Comparison of ENCODE assay signal across 9 mouse cellular contexts in genomic region chr2:153778638-153779362, GRCm38 (mm10). TPM values are rescaled to one million over a fixed set of nuclear protein-coding genes. Genes with fewer than 3 reads are reported as not detected.
DNase-seq lines count a peak whose midpoint lies in the region; ATAC-seq and TF ChIP-seq lines count a peak whose summit lies in the region.
"Had no signal": no experiment of that assay in that cellular context is flagged by ENCODE, and none has a peak within 500 bp of the region (broad histone marks: within the 10 kb centered on the region; RNA-seq: fewer than 3 reads in every experiment).

No protein-coding gene starts in this region.

- peak; percentile 90 for ATAC-seq in forebrain, embryonic 11.5 days (replicated peaks; ENCODE audit: low FRiP score)
- peak; percentile 86 for ATAC-seq in heart, embryonic 16.5 days (replicated peaks; ENCODE audit: extremely low read depth, insufficient read depth, low FRiP score)
- peak; percentile 84 for ATAC-seq in liver, embryonic 15.5 days (ENCODE audit: insufficient read depth)
- peak; percentile 69; the same call in 1 of the 2 replicates for ATAC-seq in neural tube, embryonic 11.5 days (ENCODE audit: insufficient read depth, low FRiP score, low TSS enrichment)
- ATAC-seq in stomach, embryonic 16.5 days (ENCODE audit: insufficient read depth, low FRiP score): peak; percentile 92

- no peaks in the 10 kb centered on the region for H3K36me3 ChIP-seq in forebrain, embryonic 11.5 days (ENCODE audit: control insufficient read depth, insufficient read depth, low read length)
- no peaks in the 10 kb centered on the region; the same call in 1 of the 2 replicates for H3K36me3 ChIP-seq in heart, embryonic 16.5 days (ENCODE audit: control insufficient read depth, insufficient read depth)
- H3K36me3 ChIP-seq in liver, embryonic 15.5 days (replicated peaks): 0 out of 2 replicates have a peak, but pooled peaks cover under 1% of the 10 kb centered on the region
- H3K36me3 ChIP-seq in neural tube, embryonic 11.5 days (ENCODE audit: control insufficient read depth, insufficient read depth, low read length): no peaks in the 10 kb centered on the region
- H3K36me3 ChIP-seq in stomach, embryonic 16.5 days (ENCODE audit: control insufficient read depth, insufficient read depth, low read length): no peaks in the 10 kb centered on the region; the same call in 1 of the 2 replicates

- H3K9ac ChIP-seq in forebrain, embryonic 11.5 days (ENCODE audit: low read length): peak overlapping the region; percentile 23; the same call in 1 of the 2 replicates
- peak overlapping the region; percentile 64 for H3K9ac ChIP-seq in heart, embryonic 16.5 days (ENCODE audit: low read length)
- peak overlapping the region; percentile 44 for H3K9ac ChIP-seq in liver, embryonic 15.5 days
- no peak overlapping the region for H3K9ac ChIP-seq in neural tube, embryonic 11.5 days (ENCODE audit: low read length)
- peak overlapping the region; percentile 56 for H3K9ac ChIP-seq in stomach, embryonic 16.5 days (ENCODE audit: low read length)

- TF ChIP-seq CTCF in bone marrow macrophage, adult 2 months (IDR thresholded peaks at IDR 0.05; ENCODE audit: low read depth, low read length): no peak

- 19% methylated on average over 22 of the region's 24 CpGs for WGBS in forebrain, embryonic 11.5 days
- 10% methylated on average over 24 of the region's 24 CpGs for WGBS in heart, embryonic 16.5 days
- 11% methylated on average over 24 of the region's 24 CpGs for WGBS in liver, embryonic 15.5 days (ENCODE audit: insufficient replicate concordance)
- WGBS in neural tube, embryonic 11.5 days: 17% methylated on average over 23 of the region's 24 CpGs
- WGBS in stomach, embryonic 16.5 days: 10% methylated on average over 24 of the region's 24 CpGs

- peak; percentile 67 for DNase-seq in A20 (ENCODE audit: low read depth, low spot score)
- peak; percentile 85 for DNase-seq in forebrain, embryonic 11.5 days (ENCODE audit: low spot score)
- DNase-seq in kidney, postnatal 14 days: peak; percentile 83
- DNase-seq in neural tube, embryonic 11.5 days (ENCODE audit: low spot score): peak; percentile 75

- H3K9me3 ChIP-seq in forebrain, embryonic 11.5 days (ENCODE audit: control insufficient read depth, low read length): no peaks in the 10 kb centered on the region
- no peaks in the 10 kb centered on the region for H3K9me3 ChIP-seq in heart, embryonic 16.5 days (replicated peaks; ENCODE audit: control insufficient read depth, low read length)
- H3K9me3 ChIP-seq in liver, embryonic 15.5 days (replicated peaks): no peaks in the 10 kb centered on the region
- no peaks in the 10 kb centered on the region for H3K9me3 ChIP-seq in neural tube, embryonic 11.5 days (ENCODE audit: control insufficient read depth, low read length)
- no peaks in the 10 kb centered on the region for H3K9me3 ChIP-seq in stomach, embryonic 16.5 days (replicated peaks; ENCODE audit: control insufficient read depth, low read length)

- no peak for TF ChIP-seq POLR2A in bone marrow macrophage, adult 2 months (IDR thresholded peaks at IDR 0.05; ENCODE audit: borderline replicate concordance, low read depth, low read length)

- peaks cover 5% of the 10 kb centered on the region for H3K4me1 ChIP-seq in bone marrow macrophage, adult 2 months (ENCODE audit: control insufficient read depth, insufficient read depth, low read length)
- H3K4me1 ChIP-seq in forebrain, embryonic 11.5 days (replicated peaks; ENCODE audit: control insufficient read depth, insufficient read depth, low read length): no peaks in the 10 kb centered on the region
- H3K4me1 ChIP-seq in heart, embryonic 16.5 days (ENCODE audit: control insufficient read depth, insufficient read depth, low read length): peaks cover 12% of the 10 kb centered on the region
- H3K4me1 ChIP-seq in liver, embryonic 15.5 days (replicated peaks): peaks cover 40% of the 10 kb centered on the region
- H3K4me1 ChIP-seq in neural tube, embryonic 11.5 days (ENCODE audit: control insufficient read depth, insufficient read depth, low read length): no peaks in the 10 kb centered on the region
- H3K4me1 ChIP-seq in stomach, embryonic 16.5 days (ENCODE audit: control insufficient read depth, insufficient read depth, low read length): no peaks in the 10 kb centered on the region

- 0 out of 2 replicates have a peak overlapping the region, but pooled peaks have one; percentile 0 for H3K4me3 ChIP-seq in bone marrow macrophage, adult 2 months (ENCODE audit: insufficient read depth, low read length)
- peak overlapping the region; percentile 20 for H3K4me3 ChIP-seq in forebrain, embryonic 11.5 days (ENCODE audit: low read depth, low read length)
- peak overlapping the region; percentile 52 for H3K4me3 ChIP-seq in heart, embryonic 16.5 days (ENCODE audit: low read length)
- peak overlapping the region; percentile 51 for H3K4me3 ChIP-seq in liver, embryonic 15.5 days (replicated peaks)
- peak overlapping the region; percentile 9; the same call in 1 of the 2 replicates for H3K4me3 ChIP-seq in neural tube, embryonic 11.5 days (ENCODE audit: low read depth, low read length)
- peak overlapping the region; percentile 40 for H3K4me3 ChIP-seq in stomach, embryonic 16.5 days (replicated peaks; ENCODE audit: low read length)

- peak overlapping the region; percentile 60 for H3K4me2 ChIP-seq in forebrain, embryonic 11.5 days (ENCODE audit: low read depth, low read length, severe bottlenecking)
- peak overlapping the region; percentile 90 for H3K4me2 ChIP-seq in heart, embryonic 16.5 days (ENCODE audit: low read depth, low read length)
- H3K4me2 ChIP-seq in liver, embryonic 15.5 days: peak overlapping the region; percentile 89
- H3K4me2 ChIP-seq in neural tube, embryonic 11.5 days (ENCODE audit: low read depth): peak overlapping the region; percentile 29
- H3K4me2 ChIP-seq in stomach, embryonic 16.5 days (ENCODE audit: low read depth, low read length): peak overlapping the region; percentile 64

- H3K27me3 ChIP-seq in forebrain, embryonic 11.5 days (ENCODE audit: control insufficient read depth, insufficient read depth, low read length): no peaks in the 10 kb centered on the region
- no peaks in the 10 kb centered on the region; the same call in 1 of the 2 replicates for H3K27me3 ChIP-seq in heart, embryonic 16.5 days (ENCODE audit: control insufficient read depth, insufficient read depth, low read length)
- H3K27me3 ChIP-seq in liver, embryonic 15.5 days: no peaks in the 10 kb centered on the region
- H3K27me3 ChIP-seq in neural tube, embryonic 11.5 days (ENCODE audit: control insufficient read depth, insufficient read depth, low read length): no peaks in the 10 kb centered on the region
- no peaks in the 10 kb centered on the region for H3K27me3 ChIP-seq in stomach, embryonic 16.5 days (ENCODE audit: control insufficient read depth, insufficient read depth, low read length)
- H3K27me3 ChIP-seq: CH12.LX had no signal

- H3K27ac ChIP-seq in bone marrow macrophage, adult 2 months (ENCODE audit: insufficient read depth, low read depth, low read length): no peak overlapping the region
- H3K27ac ChIP-seq in forebrain, embryonic 11.5 days (ENCODE audit: low read depth, low read length): no peak overlapping the region
- H3K27ac ChIP-seq in heart, embryonic 16.5 days (ENCODE audit: low read length): peak overlapping the region; percentile 58; the same call in 1 of the 2 replicates
- H3K27ac ChIP-seq in liver, embryonic 15.5 days (replicated peaks): peak overlapping the region; percentile 39; the same call in 1 of the 2 replicates
- no peak overlapping the region for H3K27ac ChIP-seq in neural tube, embryonic 11.5 days (ENCODE audit: low read depth, low read length)
- no peak overlapping the region for H3K27ac ChIP-seq in stomach, embryonic 16.5 days (ENCODE audit: low read length)

RNA-seq across cellular contexts. Expression of gene Efcab8, which starts 0.9 kb away (rescaled TPM):
- polyA plus RNA-seq in bone marrow macrophage, adult 2 months (2012; ENCODE audit: insufficient read depth, insufficient read length, missing spikeins): not detected in 2 replicates
- polyA plus RNA-seq in forebrain, embryonic 11.5 days (2014; fragmentation: Nextera tagmentation; extraction: Ambion mirVana): not detected in 2 replicates
- 0.14 TPM in 1 of 2 replicates, not detected in the other for polyA plus RNA-seq in heart, embryonic 16.5 days (2015; fragmentation: Nextera tagmentation; extraction: Ambion mirVana)
- polyA plus RNA-seq in liver, embryonic 15.5 days (2015; fragmentation: Nextera tagmentation; extraction: Ambion mirVana): 0.07 and 0.08 TPM in 2 replicates
- polyA plus RNA-seq in neural tube, embryonic 11.5 days (2014; fragmentation: Nextera tagmentation; extraction: Ambion mirVana): not detected in 2 replicates
- 0.23 and 0.29 TPM in 2 replicates for polyA plus RNA-seq in stomach, embryonic 16.5 days (2015; fragmentation: Nextera tagmentation; extraction: Ambion mirVana)

RNA-seq across cellular contexts. Expression of gene Mapre1, which starts 37.7 kb away (rescaled TPM):
- 93.2 and 93.8 TPM in 2 replicates for polyA plus RNA-seq in bone marrow macrophage, adult 2 months (2012; ENCODE audit: insufficient read depth, insufficient read length, missing spikeins)
- polyA plus RNA-seq in forebrain, embryonic 11.5 days (2014; fragmentation: Nextera tagmentation; extraction: Ambion mirVana): 313 and 357 TPM in 2 replicates
- polyA plus RNA-seq in heart, embryonic 16.5 days (2015; fragmentation: Nextera tagmentation; extraction: Ambion mirVana): 236 and 246 TPM in 2 replicates
- polyA plus RNA-seq in liver, embryonic 15.5 days (2015; fragmentation: Nextera tagmentation; extraction: Ambion mirVana): 99.0 and 111 TPM in 2 replicates
- 351 and 357 TPM in 2 replicates for polyA plus RNA-seq in neural tube, embryonic 11.5 days (2014; fragmentation: Nextera tagmentation; extraction: Ambion mirVana)
- 212 and 252 TPM in 2 replicates for polyA plus RNA-seq in stomach, embryonic 16.5 days (2015; fragmentation: Nextera tagmentation; extraction: Ambion mirVana)

Comparison
In these comparisons a context has a peak if more than half of its experiments do, and no peak if none do; other contexts are left out.
1. H3K27ac ChIP-seq: peak in heart, embryonic 16.5 days (single experiment) and liver, embryonic 15.5 days (single experiment); none in bone marrow macrophage, adult 2 months (single experiment), forebrain, embryonic 11.5 days (single experiment), neural tube, embryonic 11.5 days (single experiment) and stomach, embryonic 16.5 days (single experiment).
2. H3K4me3 ChIP-seq: peak in every context shown above with its lines; median percentile 52 in heart, embryonic 16.5 days; 51 in liver, embryonic 15.5 days; 40 in stomach, embryonic 16.5 days; 20 in forebrain, embryonic 11.5 days; 9 in neural tube, embryonic 11.5 days; 0 in bone marrow macrophage, adult 2 months.
3. H3K4me2 ChIP-seq: peak in every context shown above with its lines; median percentile 90 in heart, embryonic 16.5 days; 89 in liver, embryonic 15.5 days; 64 in stomach, embryonic 16.5 days; 60 in forebrain, embryonic 11.5 days; 29 in neural tube, embryonic 11.5 days.
4. Peak in every context shown above with its lines, with median percentiles within 50 percentile points of each other: DNase-seq and ATAC-seq.